Mouse (Mus musculus): Measurements from ENCODE around the gene Pou4f2. TPM values are rescaled to one million over a fixed set of nuclear protein-coding genes. Genes with fewer than 3 reads are reported as not detected.
A peak's percentile ranks its signal among the peaks of the same experiment; 100 is the strongest.

Gene Pou4f2
- polyA plus RNA-seq, 1 experiment from 2014 or later, result not detected

- Histone ChIP-seq H3K27me3 (replicated peaks; ENCODE audit: control insufficient read depth, insufficient read depth, low read length) (peaks cover 78% of the 10 kb centered on the region), H3K9me3 (replicated peaks; ENCODE audit: control insufficient read depth, low read length) (no peaks in the 10 kb centered on the region), H3K4me1 (ENCODE audit: control insufficient read depth, insufficient read depth, low read length) (no peaks in the 10 kb centered on the region), H3K27ac (ENCODE audit: low read depth, low read length) (no peak overlapping the region), H3K4me2 (ENCODE audit: low read length) (no peak overlapping the region; the same call in 1 of the 2 replicates), H3K9ac (ENCODE audit: low read length) (no peak overlapping the region), H3K4me3 (ENCODE audit: low read depth, low read length) (no peak overlapping the region), H3K36me3 (ENCODE audit: control insufficient read depth, insufficient read depth, low read length) (no peaks in the 10 kb centered on the region)
- DNase-seq (ENCODE audit: low spot score) (no peak), ATAC-seq (peak; percentile 42; the same call in 1 of the 2 replicates)
- under 1% methylated on average over 32 of the region's 32 CpGs for WGBS
Observed at GRCm38 (mm10) chr8:78426875-78427768, 9.3 kb downstream of the Pou4f2 start.

- under 1% methylated on average over 10 of the region's 10 CpGs for WGBS
- H3K4me1 ChIP-seq (ENCODE audit: control insufficient read depth, insufficient read depth, low read length), result no peaks in the 10 kb centered on the region
- no peak overlapping the region for H3K9ac ChIP-seq (ENCODE audit: low read length)
- H3K4me2 ChIP-seq (ENCODE audit: low read length), result no peak overlapping the region
- no peaks in the 10 kb centered on the region for H3K9me3 ChIP-seq (replicated peaks; ENCODE audit: control insufficient read depth, low read length)
- ATAC-seq (0 out of 2 replicates have a peak, but pooled peaks have one; percentile 40), DNase-seq (ENCODE audit: low spot score) (no peak)
- no peak overlapping the region for H3K27ac ChIP-seq (ENCODE audit: low read depth, low read length)
- H3K36me3 ChIP-seq (ENCODE audit: control insufficient read depth, insufficient read depth, low read length), result no peaks in the 10 kb centered on the region
- no peak overlapping the region for H3K4me3 ChIP-seq (ENCODE audit: low read depth, low read length)
- H3K27me3 ChIP-seq (replicated peaks; ENCODE audit: control insufficient read depth, insufficient read depth, low read length), result peaks cover 75% of the 10 kb centered on the region
Observed at GRCm38 (mm10) chr8:78426455-78426854, 10.0 kb downstream of the Pou4f2 start.

GRCm38 (mm10) chr8:78423937-78424336 lies 12.5 kb downstream of the Pou4f2 start:
- Histone ChIP-seq H3K4me1 (ENCODE audit: control insufficient read depth, insufficient read depth, low read length) (peaks cover 6% of the 10 kb centered on the region), H3K9ac (ENCODE audit: low read length) (no peak overlapping the region), H3K27me3 (replicated peaks; ENCODE audit: control insufficient read depth, insufficient read depth, low read length) (peaks cover 72% of the 10 kb centered on the region), H3K9me3 (replicated peaks; ENCODE audit: control insufficient read depth, low read length) (no peaks in the 10 kb centered on the region), H3K4me2 (ENCODE audit: low read length) (no peak overlapping the region), H3K27ac (ENCODE audit: low read depth, low read length) (no peak overlapping the region), H3K4me3 (ENCODE audit: low read depth, low read length) (no peak overlapping the region), H3K36me3 (ENCODE audit: control insufficient read depth, insufficient read depth, low read length) (no peaks in the 10 kb centered on the region)
- DNase-seq (ENCODE audit: low spot score) (no peak), ATAC-seq (no peak)
- 7% methylated on average over 1 of the region's 1 CpGs for WGBS

DNA sequence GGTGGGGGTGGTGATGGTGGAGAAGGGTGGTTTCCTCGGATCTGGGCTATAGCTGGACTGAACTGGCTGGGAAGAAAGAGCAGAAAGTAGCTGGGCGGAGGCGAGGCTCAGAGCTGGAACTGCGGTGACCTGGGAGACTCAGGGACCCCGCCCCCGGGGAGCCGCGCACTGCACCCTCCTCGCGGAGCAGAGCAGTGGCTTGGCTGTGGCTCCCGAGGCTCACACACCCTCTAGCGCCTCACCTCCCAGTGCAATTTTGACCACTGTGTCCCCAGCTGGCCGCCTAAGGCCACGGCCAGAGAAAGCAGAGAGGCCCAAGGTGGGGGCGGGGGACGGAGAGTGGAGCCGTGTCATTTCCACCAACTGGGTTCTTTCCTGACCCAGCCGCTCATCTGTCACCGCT lies 16.3 kb downstream of the Pou4f2 start:
- H3K9ac ChIP-seq (ENCODE audit: low read length), result peak overlapping the region; percentile 42; the same call in 1 of the 2 replicates
- no peaks in the 10 kb centered on the region for H3K36me3 ChIP-seq (ENCODE audit: control insufficient read depth, insufficient read depth, low read length)
- no peak for DNase-seq (ENCODE audit: low spot score)
- H3K4me3 ChIP-seq (ENCODE audit: low read depth, low read length), result peak overlapping the region; percentile 24; the same call in 1 of the 2 replicates
- H3K27ac ChIP-seq (ENCODE audit: low read depth, low read length), result no peak overlapping the region
- WGBS, result under 1% methylated on average over 19 of the region's 19 CpGs
- ATAC-seq, result peak; percentile 61
- peaks cover 55% of the 10 kb centered on the region for H3K27me3 ChIP-seq (replicated peaks; ENCODE audit: control insufficient read depth, insufficient read depth, low read length)
- H3K4me2 ChIP-seq (ENCODE audit: low read length), result peak overlapping the region; percentile 55
- no peaks in the 10 kb centered on the region for H3K9me3 ChIP-seq (replicated peaks; ENCODE audit: control insufficient read depth, low read length)
- peaks cover 6% of the 10 kb centered on the region for H3K4me1 ChIP-seq (ENCODE audit: control insufficient read depth, insufficient read depth, low read length)

- Histone ChIP-seq H3K36me3 (ENCODE audit: control insufficient read depth, insufficient read depth, low read length) (no peaks in the 10 kb centered on the region), H3K4me1 (ENCODE audit: control insufficient read depth, insufficient read depth, low read length) (peaks cover 6% of the 10 kb centered on the region), H3K27me3 (replicated peaks; ENCODE audit: control insufficient read depth, insufficient read depth, low read length) (peaks cover 49% of the 10 kb centered on the region), H3K9me3 (replicated peaks; ENCODE audit: control insufficient read depth, low read length) (no peaks in the 10 kb centered on the region), H3K4me3 (ENCODE audit: low read depth, low read length) (no peak overlapping the region), H3K4me2 (ENCODE audit: low read length) (peak overlapping the region; percentile 55), H3K9ac (ENCODE audit: low read length) (no peak overlapping the region), H3K27ac (ENCODE audit: low read depth, low read length) (no peak overlapping the region)
- no peak for ATAC-seq
- 8% methylated on average over 4 of the region's 4 CpGs for WGBS
- no peak for DNase-seq (ENCODE audit: low spot score)
Observed at GRCm38 (mm10) chr8:78419272-78419671, 17.2 kb downstream of the Pou4f2 start.

- WGBS, result 90% methylated on average over 7 of the region's 7 CpGs
- no peaks in the 10 kb centered on the region for H3K9me3 ChIP-seq (replicated peaks; ENCODE audit: control insufficient read depth, low read length)
- no peaks in the 10 kb centered on the region for H3K36me3 ChIP-seq (ENCODE audit: control insufficient read depth, insufficient read depth, low read length)
- no peak overlapping the region for H3K4me3 ChIP-seq (ENCODE audit: low read depth, low read length)
- H3K27ac ChIP-seq (ENCODE audit: low read depth, low read length), result no peak overlapping the region
- H3K9ac ChIP-seq (ENCODE audit: low read length), result no peak overlapping the region
- no peaks in the 10 kb centered on the region for H3K4me1 ChIP-seq (ENCODE audit: control insufficient read depth, insufficient read depth, low read length)
- DNase-seq (ENCODE audit: low spot score), result no peak
- H3K4me2 ChIP-seq (ENCODE audit: low read length), result no peak overlapping the region
- no peak for ATAC-seq
- H3K27me3 ChIP-seq (replicated peaks; ENCODE audit: control insufficient read depth, insufficient read depth, low read length), result no peaks in the 10 kb centered on the region
Observed at GRCm38 (mm10) chr8:78390756-78391155, 45.7 kb downstream of the Pou4f2 start.

Other genes starting within 250 kb of the Pou4f2 start
- 0.41 and 1.1 TPM in 2 replicates for gene Ttc29, start 223.3 kb downstream of the Pou4f2 start, polyA plus RNA-seq (2014; fragmentation: Nextera tagmentation; extraction: Ambion mirVana)
- gene Rbmxl1, start 72.3 kb upstream of the Pou4f2 start, polyA plus RNA-seq (2014; fragmentation: Nextera tagmentation; extraction: Ambion mirVana), result 263 and 267 TPM in 2 replicates
- gene Slc10a7, start 72.7 kb upstream of the Pou4f2 start, polyA plus RNA-seq (2014; fragmentation: Nextera tagmentation; extraction: Ambion mirVana), result 5.2 and 6.8 TPM in 2 replicates

Data from forebrain, embryonic 14.5 days (tissue).